In the genomic region with DNA sequence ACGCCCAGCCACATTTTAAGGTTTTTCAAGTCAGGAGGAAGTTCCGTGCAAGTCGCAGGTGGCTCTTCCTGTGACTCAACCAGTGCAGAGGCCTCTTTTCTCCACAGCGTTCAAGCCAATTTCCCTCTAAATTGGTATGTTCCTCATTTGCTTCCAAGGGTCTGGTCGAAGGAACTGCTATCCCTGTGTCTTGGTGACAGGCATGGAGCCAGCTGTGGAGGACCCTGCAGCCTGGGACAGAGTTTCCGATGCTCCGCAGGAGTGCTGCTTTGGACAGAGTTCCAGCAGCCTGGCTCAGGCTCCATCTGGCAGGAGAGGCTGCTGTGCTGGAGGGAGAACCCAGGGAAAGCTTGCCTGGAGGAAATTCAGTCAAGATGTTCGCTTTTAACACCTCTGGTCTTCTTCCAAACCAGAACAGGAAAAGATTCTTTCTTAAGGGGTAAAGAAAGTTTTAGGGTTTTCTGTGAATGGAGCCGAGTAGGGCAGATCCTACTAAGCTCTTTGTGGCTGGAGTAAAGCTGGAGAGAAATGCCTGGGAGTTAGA, we compare ENCODE assay signal across 9 mouse cellular contexts. TPM values are rescaled to one million over a fixed set of nuclear protein-coding genes. Genes with fewer than 3 reads are reported as not detected.
A peak's percentile ranks its signal among the peaks of the same experiment; 100 is the strongest.
DNase-seq lines count a peak whose midpoint lies in the region; ATAC-seq and TF ChIP-seq lines count a peak whose summit lies in the region.
"Had no signal": no experiment of that assay in that cellular context is flagged by ENCODE, and none has a peak within 500 bp of the region (broad histone marks: within the 10 kb centered on the region; RNA-seq: fewer than 3 reads in every experiment).

No protein-coding gene starts in this region.

- H3K4me1 ChIP-seq in forebrain, postnatal 0 days (ENCODE audit: insufficient read depth) = no peaks in the 10 kb centered on the region
- no peaks in the 10 kb centered on the region for H3K4me1 ChIP-seq in forebrain, embryonic 13.5 days
- peaks cover 23 to 59% of the 10 kb centered on the region in 2 experiments for H3K4me1 ChIP-seq in CH12.LX (ENCODE audit: control insufficient read depth in 1 of 2, insufficient read depth in 2 of 2)

- no peaks in the 10 kb centered on the region for H3K27me3 ChIP-seq in forebrain, postnatal 0 days (ENCODE audit: insufficient read depth, low read length)
- no peaks in the 10 kb centered on the region for H3K27me3 ChIP-seq in forebrain, embryonic 13.5 days
- H3K27me3 ChIP-seq in CH12.LX (replicated peaks) = no peaks in the 10 kb centered on the region

- DNase-seq in forebrain, postnatal 0 days = peak; percentile 36
- DNase-seq in CH12.LX (ENCODE audit: extremely low read depth) = peak; percentile 85
- DNase-seq in forelimb bud, embryonic 11.5 days (ENCODE audit: low read depth, low spot score) = peak; percentile 46
- no peak for DNase-seq in retina, postnatal 1 day

- H3K36me3 ChIP-seq in forebrain, postnatal 0 days (ENCODE audit: insufficient read depth) = no peaks in the 10 kb centered on the region
- H3K36me3 ChIP-seq in forebrain, embryonic 13.5 days (ENCODE audit: poor library complexity, severe bottlenecking) = no peaks in the 10 kb centered on the region
- H3K36me3 ChIP-seq in CH12.LX (replicated peaks in 1 of 2; ENCODE audit: control insufficient read depth in 1 of 2, insufficient read depth in 1 of 2, low read length in 1 of 2) = no peaks in the 10 kb centered on the region

- ATAC-seq in forebrain, postnatal 0 days = peak; percentile 54; the same call in 1 of the 2 replicates
- ATAC-seq in forebrain, embryonic 13.5 days = no peak
- peak; percentile 47 to 63 for ATAC-seq in hematopoietic stem cell, adult 5-6 weeks (replicated peaks in 1 of 2; ENCODE audit: insufficient read depth in 1 of 2, low FRiP score in 2 of 2, low TSS enrichment in 1 of 2, low read depth in 1 of 2, poor library complexity in 2 of 2, severe bottlenecking in 2 of 2)
- 0 out of 2 replicates have a peak, but pooled peaks have one; percentile 13 for ATAC-seq in neutrophil, adult 5-6 weeks (ENCODE audit: extremely low read depth, insufficient number of reproducible peaks, low FRiP score, poor library complexity, severe bottlenecking)
- ATAC-seq in inflammation-experienced regulatory T-cells, adult 6 months = no peak

- no peak for TF ChIP-seq CTCF in forebrain, postnatal 0 days (IDR thresholded peaks at IDR 0.05; ENCODE audit: low read depth)
- TF ChIP-seq CTCF in CH12.LX (conservative IDR thresholded peaks at IDR 0.05 in 1 of 2, IDR thresholded peaks at IDR 0.05 in 1 of 2; ENCODE audit: low read depth in 2 of 2, low read length in 2 of 2) = no peak

- no peak overlapping the region for H3K4me3 ChIP-seq in forebrain, postnatal 0 days (ENCODE audit: low read depth, low read length)
- no peak overlapping the region for H3K4me3 ChIP-seq in forebrain, embryonic 13.5 days
- peak overlapping the region in 2 of 3 experiments; percentile 4 to 43 for H3K4me3 ChIP-seq in CH12.LX (replicated peaks in 1 of 3; ENCODE audit: low read depth in 2 of 3, low read length in 2 of 3, poor library complexity in 1 of 3)
- H3K4me3 ChIP-seq: erythroblast, embryonic 14.5 days had no signal

- H3K9me3 ChIP-seq in forebrain, postnatal 0 days (ENCODE audit: low read length) = no peaks in the 10 kb centered on the region
- H3K9me3 ChIP-seq in forebrain, embryonic 13.5 days (replicated peaks) = no peaks in the 10 kb centered on the region
- no peaks in the 10 kb centered on the region for H3K9me3 ChIP-seq in CH12.LX (replicated peaks; ENCODE audit: low read length)

- TF ChIP-seq POLR2A in CH12.LX (IDR thresholded peaks at IDR 0.05; ENCODE audit: low read depth, low read length) = 0 out of 2 replicates have a peak, but pooled peaks have one; percentile 38

- H3K4me2 ChIP-seq in forebrain, postnatal 0 days (ENCODE audit: low read depth) = no peak overlapping the region
- H3K4me2 ChIP-seq in forebrain, embryonic 13.5 days = no peak overlapping the region
- peak overlapping the region; percentile 23; the same call in 1 of the 2 replicates for H3K4me2 ChIP-seq in CH12.LX (ENCODE audit: insufficient read depth, low read depth, poor library complexity, severe bottlenecking)

- H3K9ac ChIP-seq in forebrain, postnatal 0 days = no peak overlapping the region
- no peak overlapping the region for H3K9ac ChIP-seq in forebrain, embryonic 13.5 days
- H3K9ac ChIP-seq in CH12.LX (ENCODE audit: insufficient read depth, low read depth) = peak overlapping the region; percentile 3; the same call in 1 of the 2 replicates

- no peak overlapping the region; the same call in 1 of the 2 replicates for H3K27ac ChIP-seq in forebrain, postnatal 0 days (ENCODE audit: low read depth, low read length)
- H3K27ac ChIP-seq in forebrain, embryonic 13.5 days = no peak overlapping the region
- H3K27ac ChIP-seq in CH12.LX (ENCODE audit: insufficient read depth, low read depth) = no peak overlapping the region; the same call in 1 of the 2 replicates

- 63% methylated on average over 9 of the region's 9 CpGs for WGBS in forebrain, postnatal 0 days
- 74% methylated on average over 9 of the region's 9 CpGs for WGBS in forebrain, embryonic 13.5 days

- dilution Hi-C loops in CH12.LX (cut with MboI; ENCODE audit: extremely low pct_ligation_motif_present, extremely low pct_unique_long_range_greater_than_20kb, low sequenced_read_pairs) = no loop called here

- in situ Hi-C loops in CH12.LX (cut with MboI; ENCODE audit: low pct_ligation_motif_present, low pct_unique_long_range_greater_than_20kb, low sequenced_read_pairs) = no loop called here

- peak; percentile 88 for TF ChIP-seq EP300 in CH12.LX (IDR thresholded peaks at IDR 0.05; ENCODE audit: low read length)

- TF ChIP-seq RAD21 in CH12.LX (IDR thresholded peaks at IDR 0.05; ENCODE audit: low read depth, low read length) = no peak

- no peaks in the 10 kb centered on the region for H3K79me2 ChIP-seq in CH12.LX (replicated peaks; ENCODE audit: control insufficient read depth, extremely low read depth, insufficient read depth, poor library complexity, severe bottlenecking)

TF ChIP-seq in CH12.LX, 34 proteins besides CTCF, POLR2A, EP300 and RAD21 (continues in another document):
- TF ChIP-seq NRF1 (IDR thresholded peaks at IDR 0.05; ENCODE audit: low read depth, low read length) (no peak), MXI1 (IDR thresholded peaks at IDR 0.05; ENCODE audit: low read depth, low read length) (no peak), UBTF (IDR thresholded peaks at IDR 0.05; ENCODE audit: low read depth, low read length) (no peak), MEF2A (IDR thresholded peaks at IDR 0.05; ENCODE audit: borderline replicate concordance, low read depth, low read length) (peak; percentile 69), MAFK (IDR thresholded peaks at IDR 0.05; ENCODE audit: insufficient replicate concordance, low read length) (no peak), RCOR1 (conservative IDR thresholded peaks at IDR 0.05; ENCODE audit: low read depth, low read length) (0 out of 2 replicates have a peak, but pooled peaks have one; percentile 21), ETS1 (conservative IDR thresholded peaks at IDR 0.05; ENCODE audit: low read depth, low read length) (peak; percentile 67), NELFE (IDR thresholded peaks at IDR 0.05; ENCODE audit: low read depth, low read length) (peak; percentile 59), ZMIZ1 (IDR thresholded peaks at IDR 0.05; ENCODE audit: low read depth, low read length) (0 out of 2 replicates have a peak, but pooled peaks have one; percentile 30), JUND (conservative IDR thresholded peaks at IDR 0.05; ENCODE audit: low read depth, low read length) (0 out of 2 replicates have a peak, but pooled peaks have one; percentile 30), IRF4 (IDR thresholded peaks at IDR 0.05; ENCODE audit: low read depth, low read length) (peak; percentile 69; the same call in 1 of the 2 replicates), SMC3 (IDR thresholded peaks at IDR 0.05; ENCODE audit: low read depth, low read length) (no peak), CHD1 (IDR thresholded peaks at IDR 0.05; ENCODE audit: low read depth, low read length) (no peak), JUN (IDR thresholded peaks at IDR 0.05; ENCODE audit: insufficient read depth, low read depth, low read length) (peak; percentile 25; the same call in 1 of the 2 replicates), TCF12 (IDR thresholded peaks at IDR 0.05; ENCODE audit: low read depth, low read length) (peak; percentile 85), CHD2 (IDR thresholded peaks at IDR 0.05; ENCODE audit: low read length) (peak; percentile 46; the same call in 1 of the 2 replicates), MYC (IDR thresholded peaks at IDR 0.05; ENCODE audit: low read depth, low read length) (peak; percentile 52; the same call in 1 of the 2 replicates), KAT2A (IDR thresholded peaks at IDR 0.05; ENCODE audit: insufficient replicate concordance, low read length) (no peak), USF2 (conservative IDR thresholded peaks at IDR 0.05; ENCODE audit: low read depth, low read length) (no peak), HCFC1 (IDR thresholded peaks at IDR 0.05; ENCODE audit: low read depth, low read length) (peak; percentile 59), ELF1 (IDR thresholded peaks at IDR 0.05; ENCODE audit: low read depth, low read length) (peak; percentile 64), MAX (IDR thresholded peaks at IDR 0.05; ENCODE audit: low read length) (peak; percentile 86), PAX5 (IDR thresholded peaks at IDR 0.05; ENCODE audit: low read length) (no peak), ZNF384 (IDR thresholded peaks at IDR 0.05; ENCODE audit: low read depth, low read length) (no peak), POLR2AphosphoS2 (IDR thresholded peaks at IDR 0.05; ENCODE audit: low read depth, low read length) (no peak), SIN3A (IDR thresholded peaks at IDR 0.05; ENCODE audit: low read length) (no peak), USF1 (IDR thresholded peaks at IDR 0.05; ENCODE audit: low read depth, low read length) (no peak), E2F4 (IDR thresholded peaks at IDR 0.05; ENCODE audit: insufficient replicate concordance, low read depth, low read length) (no peak), ZKSCAN1 (IDR thresholded peaks at IDR 0.05; ENCODE audit: borderline replicate concordance, low read depth, low read length) (no peak; the same call in 1 of the 2 replicates)

RNA-seq across cellular contexts. Expression of a gene that starts 27.1 kb away (rescaled TPM):
- 176 and 187 TPM in 2 replicates for total RNA-seq in forebrain, postnatal 0 days (2014; rRNA removed)
- polyA plus RNA-seq in forebrain, postnatal 0 days (2015; fragmentation: Nextera tagmentation; extraction: Ambion mirVana) = 119 and 124 TPM in 2 replicates
- polyA plus RNA-seq in forebrain, embryonic 13.5 days (2015; fragmentation: Nextera tagmentation; extraction: Ambion mirVana) = 18.3 and 21.4 TPM in 2 replicates
- 7.0 and 7.4 TPM in 2 replicates for total RNA-seq in CH12.LX (2012; rRNA removed)
- total RNA-seq in CH12.LX (2014; rRNA removed) = 5.9 and 7.0 TPM in 2 replicates
- polyA plus RNA-seq in CH12.LX (2012; ENCODE audit: insufficient read length, low read depth) = 20.8 and 21.7 TPM in 2 replicates
- 1.3 and 5.9 TPM in 2 replicates for total RNA-seq in hematopoietic stem cell, adult 5-6 weeks (2017)
- 6.0 and 6.5 TPM in 2 replicates for total RNA-seq in neutrophil, adult 5-6 weeks (2017)
- 10 to 100 TPM in 1 of 3 experiments, under 1 TPM in 1, not detected in 1; 0.09 to 12.6 TPM for polyA plus RNA-seq in inflammation-experienced regulatory T-cells, adult 6 months (2017; shearing (Covaris generic))

Comparison
In these comparisons a context has a peak if more than half of its experiments do, and no peak if none do; other contexts are left out.
1. ATAC-seq: peak in forebrain, postnatal 0 days (single experiment), hematopoietic stem cell, adult 5-6 weeks (2 of 2) and neutrophil, adult 5-6 weeks (single experiment); none in forebrain, embryonic 13.5 days (single experiment) and inflammation-experienced regulatory T-cells, adult 6 months (single experiment).
2. H3K4me3 ChIP-seq: peak in CH12.LX (2 of 3); none in forebrain, postnatal 0 days (single experiment) and forebrain, embryonic 13.5 days (single experiment).
3. RNA of a gene that starts 27.1 kb away (total RNA-seq): 176 to 187 TPM in forebrain, postnatal 0 days; 5.9 to 7.4 TPM in CH12.LX, 6.0 to 6.5 TPM in neutrophil, adult 5-6 weeks and 1.3 to 5.9 TPM in hematopoietic stem cell, adult 5-6 weeks; every median in the first group is over 10 times any median in the second.